Mouse (Mus musculus): Measurements from ENCODE around the gene Aqp6.
A peak's percentile ranks its signal among the peaks of the same experiment; 100 is the strongest.

DNA sequence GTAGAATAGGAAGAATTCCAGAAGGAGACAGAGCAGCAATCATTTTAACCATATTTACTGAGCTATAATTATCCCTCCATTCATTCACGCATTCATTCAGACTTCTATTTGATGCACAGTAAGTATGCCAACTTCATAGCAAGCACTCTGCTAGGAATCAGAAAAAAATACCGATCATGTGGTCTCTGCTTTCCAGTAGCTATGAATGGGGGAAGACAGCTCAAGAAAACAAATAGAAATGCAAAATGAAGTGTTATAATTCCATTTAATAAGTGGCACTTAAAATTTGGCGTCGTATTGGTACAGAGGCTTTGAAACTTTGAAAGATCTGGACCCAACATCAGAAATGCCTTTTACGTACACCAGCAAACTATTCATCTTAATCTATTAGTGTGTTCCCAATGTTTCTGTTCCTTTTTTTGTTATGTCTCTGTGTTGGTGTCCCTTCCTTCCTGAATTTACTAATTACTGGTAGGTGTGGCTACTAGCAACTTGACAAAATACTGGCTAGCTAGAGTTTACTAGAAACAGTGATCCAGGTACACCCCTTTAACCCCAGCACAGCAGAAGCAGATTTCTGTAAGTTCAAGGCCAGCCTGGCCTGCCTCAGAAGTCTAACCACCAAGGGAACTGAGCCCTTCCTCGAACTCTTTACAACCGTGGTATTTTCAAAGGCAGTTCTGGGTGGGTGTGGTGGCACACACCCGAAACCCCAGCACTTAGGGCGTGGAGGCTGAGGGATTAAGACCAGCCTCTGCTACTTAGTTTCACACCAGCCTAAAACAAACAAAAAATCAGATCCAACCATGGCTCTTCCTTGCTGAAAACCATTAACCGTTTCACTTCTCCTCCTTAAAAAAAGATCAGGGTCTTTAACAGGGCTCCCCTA, 51.0 kb downstream of the Aqp6 start:
- TF ChIP-seq POLR2A (IDR thresholded peaks at IDR 0.05; ENCODE audit: low read depth, low read length) = 0 out of 2 replicates have a peak, but pooled peaks have one; percentile 7
- no peak for TF ChIP-seq CTCF (IDR thresholded peaks at IDR 0.05; ENCODE audit: borderline replicate concordance, insufficient read depth, low read length)
